Mouse (Mus musculus): ENCODE data around the gene Cd72. TPM values are rescaled to one million over a fixed set of nuclear protein-coding genes. Genes with fewer than 3 reads are reported as not detected.

The Cd72 gene
- polyA plus RNA-seq, 1 experiment = 0.14 TPM

DNA sequence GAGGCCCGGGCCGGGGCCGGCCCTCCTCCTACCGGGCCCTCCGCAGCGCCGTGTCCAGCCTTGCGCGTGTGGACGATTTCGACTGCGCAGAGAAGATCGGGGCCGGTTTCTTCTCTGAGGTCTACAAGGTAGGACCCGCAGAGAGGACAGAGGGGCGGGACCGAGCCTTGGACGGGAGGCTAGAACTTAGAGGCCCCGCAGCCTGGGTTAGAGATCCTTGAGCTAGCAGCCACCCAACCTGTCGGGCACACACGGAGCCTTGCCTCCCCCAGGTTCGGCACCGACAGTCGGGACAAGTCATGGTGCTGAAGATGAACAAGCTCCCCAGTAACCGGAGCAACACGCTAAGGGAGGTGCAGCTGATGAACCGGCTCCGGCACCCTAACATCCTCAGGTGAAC is 10.9 kb downstream of the Cd72 start:
- peak; percentile 34 for DNase-seq (ENCODE audit: low read depth)
- TF ChIP-seq CTCF (IDR thresholded peaks at IDR 0.05; ENCODE audit: borderline replicate concordance, extremely low read depth, insufficient read depth, insufficient read length) = no peak
- no peak for TF ChIP-seq POLR2A (IDR thresholded peaks at IDR 0.05; ENCODE audit: borderline replicate concordance, extremely low read depth, insufficient read depth, insufficient read length, poor library complexity, severe bottlenecking)

DNA sequence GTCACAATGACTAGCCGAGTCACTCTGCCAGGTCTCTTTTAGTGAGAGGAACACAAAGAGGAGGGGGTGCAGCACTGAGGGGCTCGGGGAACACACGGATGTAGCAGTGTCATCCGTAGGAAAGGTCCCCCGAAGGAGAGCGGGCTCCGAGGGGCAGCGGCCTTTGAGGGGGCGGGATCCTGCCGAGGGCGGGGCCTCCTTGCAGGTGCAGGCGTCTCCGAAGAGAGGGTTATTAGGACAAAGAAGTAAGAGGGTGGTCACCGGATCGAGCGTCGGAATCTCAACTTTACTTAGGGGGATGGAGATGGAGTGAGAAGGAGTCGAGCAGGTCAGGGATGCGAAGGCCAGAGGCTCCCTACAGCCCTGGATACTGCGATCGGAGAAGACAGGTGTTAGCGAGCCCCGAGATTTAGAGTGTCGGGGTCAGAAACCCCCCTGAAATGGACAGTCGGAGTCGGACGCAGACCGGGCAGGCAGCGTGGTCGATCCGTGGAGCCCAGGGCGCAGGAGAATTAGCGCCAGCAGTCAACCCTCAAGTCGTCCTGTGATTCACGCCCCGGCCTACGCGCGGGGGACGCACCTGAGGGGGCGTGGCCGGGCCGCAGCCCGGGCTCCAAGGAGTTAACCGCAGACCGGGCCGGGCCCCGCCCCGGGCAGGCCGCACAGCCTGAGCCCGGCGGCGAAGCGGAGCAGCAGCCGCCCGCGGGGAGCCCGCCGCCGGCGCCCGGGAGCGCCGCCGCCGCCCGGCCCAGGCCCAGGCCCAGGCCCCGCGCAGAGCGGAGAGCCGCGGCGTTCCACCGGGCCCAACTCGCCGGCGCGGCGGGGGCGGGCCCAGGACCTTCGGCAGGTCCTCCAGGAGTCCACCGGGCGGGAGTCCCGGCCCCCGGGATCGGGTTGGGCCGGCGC is 11.7 kb downstream of the Cd72 start:
- peak; percentile 87 for DNase-seq (ENCODE audit: low read depth)
- TF ChIP-seq POLR2A (IDR thresholded peaks at IDR 0.05; ENCODE audit: borderline replicate concordance, extremely low read depth, insufficient read depth, insufficient read length, poor library complexity, severe bottlenecking) = peak; percentile 44; the same call in 1 of the 2 replicates
- TF ChIP-seq CTCF (IDR thresholded peaks at IDR 0.05; ENCODE audit: borderline replicate concordance, extremely low read depth, insufficient read depth, insufficient read length) = no peak

DNA sequence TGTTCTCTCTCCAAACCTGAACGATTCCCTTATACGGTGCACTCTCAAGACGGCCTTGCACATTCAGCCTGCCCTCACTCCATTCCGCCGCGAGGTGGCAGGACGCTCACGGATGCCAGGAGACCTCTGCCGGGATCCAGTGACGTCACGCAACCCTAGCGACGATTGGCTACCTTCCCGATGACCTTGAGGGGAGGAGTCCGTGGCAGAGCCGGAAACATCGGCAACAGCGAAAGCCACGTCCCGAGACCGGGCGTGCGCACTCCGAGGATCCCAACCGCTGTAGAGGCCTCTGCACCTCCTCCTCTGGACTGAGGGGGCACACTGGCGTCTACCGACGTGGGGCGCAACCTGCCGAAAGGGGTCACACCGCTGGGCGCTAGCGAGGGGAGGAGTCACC is 12.4 kb downstream of the Cd72 start:
- peak; percentile 87 for TF ChIP-seq CTCF (IDR thresholded peaks at IDR 0.05; ENCODE audit: borderline replicate concordance, extremely low read depth, insufficient read depth, insufficient read length)
- TF ChIP-seq POLR2A (IDR thresholded peaks at IDR 0.05; ENCODE audit: borderline replicate concordance, extremely low read depth, insufficient read depth, insufficient read length, poor library complexity, severe bottlenecking) = peak; percentile 81; the same call in 1 of the 2 replicates
- peak; percentile 100 for DNase-seq (ENCODE audit: low read depth)

DNA sequence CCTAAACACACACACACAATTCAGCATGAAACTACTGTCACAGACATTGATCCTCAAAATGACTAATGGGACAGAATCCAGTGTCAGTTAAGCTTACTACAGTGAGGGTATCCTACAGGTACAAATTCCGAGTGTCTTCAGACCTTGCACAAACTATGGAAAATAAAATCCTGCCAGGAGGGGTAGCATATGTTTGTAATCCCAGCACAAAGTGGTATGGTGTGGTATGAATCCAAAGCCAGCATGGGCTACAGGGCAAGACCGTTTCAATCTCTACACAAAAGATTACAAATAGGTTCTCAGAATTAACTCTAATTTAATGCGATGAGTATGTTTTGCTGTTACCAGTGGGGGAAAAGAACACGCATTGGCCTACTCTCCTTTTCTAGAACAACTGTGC is 12.8 kb downstream of the Cd72 start, which contains the start of gene Tesk1:
Tesk1 (plus strand) TSS at position 301 of the 400 bp plus-strand sequence.
- DNase-seq (ENCODE audit: low read depth) = no peak
- TF ChIP-seq CTCF (IDR thresholded peaks at IDR 0.05; ENCODE audit: borderline replicate concordance, extremely low read depth, insufficient read depth, insufficient read length) = no peak
- TF ChIP-seq POLR2A (IDR thresholded peaks at IDR 0.05; ENCODE audit: borderline replicate concordance, extremely low read depth, insufficient read depth, insufficient read length, poor library complexity, severe bottlenecking) = no peak

DNA sequence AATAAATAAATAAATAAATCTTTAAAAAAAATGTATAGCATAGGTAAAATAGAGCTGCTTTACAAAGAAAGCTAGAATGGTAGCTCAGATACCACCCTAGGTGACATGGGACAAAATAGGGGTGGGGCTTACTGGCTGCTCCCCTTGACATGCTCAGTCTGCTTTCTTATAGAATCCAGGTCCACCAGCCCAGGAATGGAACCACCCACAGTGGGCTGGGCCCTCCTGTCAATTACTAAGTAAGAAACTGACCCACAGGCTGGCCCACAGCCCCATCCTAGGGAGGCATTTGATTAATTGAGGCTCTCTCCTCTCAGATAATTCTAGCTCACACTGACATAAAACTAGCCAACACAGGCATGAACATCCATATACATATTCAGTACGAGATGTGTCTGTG is 21.6 kb downstream of the Cd72 start:
- no peak for DNase-seq (ENCODE audit: low read depth)
- TF ChIP-seq POLR2A (IDR thresholded peaks at IDR 0.05; ENCODE audit: borderline replicate concordance, extremely low read depth, insufficient read depth, insufficient read length, poor library complexity, severe bottlenecking) (no peak), CTCF (IDR thresholded peaks at IDR 0.05; ENCODE audit: borderline replicate concordance, extremely low read depth, insufficient read depth, insufficient read length) (no peak)

DNA sequence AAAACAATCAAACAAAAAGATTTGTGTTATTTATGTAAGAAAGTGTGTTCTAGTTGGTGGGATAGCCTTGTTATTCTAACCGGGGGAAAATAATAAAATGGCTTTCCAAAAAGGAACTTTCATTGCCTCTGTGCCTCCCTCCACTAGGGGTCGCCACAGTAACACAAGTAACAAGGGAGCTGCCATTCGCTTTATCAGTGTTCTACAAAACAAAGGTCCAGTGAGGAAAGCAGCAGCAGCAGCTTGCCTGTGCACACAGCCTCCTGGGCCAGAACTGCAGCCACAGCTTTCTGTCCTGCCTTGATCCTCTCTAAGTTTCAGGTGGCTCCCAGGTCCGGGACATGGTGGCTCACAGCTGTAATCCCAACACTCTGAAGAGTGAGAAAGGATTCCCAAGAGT is 22.7 kb downstream of the Cd72 start:
- peak; percentile 96 for DNase-seq (ENCODE audit: low read depth)
- peak; percentile 89; the same call in 1 of the 2 replicates for TF ChIP-seq CTCF (IDR thresholded peaks at IDR 0.05; ENCODE audit: borderline replicate concordance, extremely low read depth, insufficient read depth, insufficient read length)
- no peak for TF ChIP-seq POLR2A (IDR thresholded peaks at IDR 0.05; ENCODE audit: borderline replicate concordance, extremely low read depth, insufficient read depth, insufficient read length, poor library complexity, severe bottlenecking)

DNA sequence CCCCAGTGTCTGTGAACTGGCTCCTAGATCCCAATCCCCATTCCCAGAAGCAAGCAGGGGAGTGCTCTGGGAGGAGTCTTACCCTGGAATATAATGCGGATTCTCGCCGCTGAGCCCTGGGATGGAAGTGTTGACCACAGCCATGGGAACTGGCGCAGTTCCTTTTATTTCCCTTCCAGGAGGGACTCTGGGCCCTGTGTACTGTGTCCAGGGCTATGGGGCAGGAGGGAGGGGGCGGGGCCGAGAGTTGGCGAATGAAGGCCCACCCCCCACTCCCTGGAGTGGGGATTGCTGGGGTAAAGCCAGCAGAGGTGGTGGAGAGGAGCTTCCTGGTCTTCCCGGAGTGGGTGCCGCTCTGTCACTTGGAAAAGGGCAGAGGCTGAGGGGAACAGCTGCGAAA is 25.5 kb downstream of the Cd72 start, which contains the start of gene Fam166b:
Fam166b (minus strand) TSS at position 189 of the 400 bp plus-strand sequence.
- TF ChIP-seq CTCF (IDR thresholded peaks at IDR 0.05; ENCODE audit: borderline replicate concordance, extremely low read depth, insufficient read depth, insufficient read length) (no peak), POLR2A (IDR thresholded peaks at IDR 0.05; ENCODE audit: borderline replicate concordance, extremely low read depth, insufficient read depth, insufficient read length, poor library complexity, severe bottlenecking) (no peak)
- DNase-seq (ENCODE audit: low read depth) = peak; percentile 35

DNA sequence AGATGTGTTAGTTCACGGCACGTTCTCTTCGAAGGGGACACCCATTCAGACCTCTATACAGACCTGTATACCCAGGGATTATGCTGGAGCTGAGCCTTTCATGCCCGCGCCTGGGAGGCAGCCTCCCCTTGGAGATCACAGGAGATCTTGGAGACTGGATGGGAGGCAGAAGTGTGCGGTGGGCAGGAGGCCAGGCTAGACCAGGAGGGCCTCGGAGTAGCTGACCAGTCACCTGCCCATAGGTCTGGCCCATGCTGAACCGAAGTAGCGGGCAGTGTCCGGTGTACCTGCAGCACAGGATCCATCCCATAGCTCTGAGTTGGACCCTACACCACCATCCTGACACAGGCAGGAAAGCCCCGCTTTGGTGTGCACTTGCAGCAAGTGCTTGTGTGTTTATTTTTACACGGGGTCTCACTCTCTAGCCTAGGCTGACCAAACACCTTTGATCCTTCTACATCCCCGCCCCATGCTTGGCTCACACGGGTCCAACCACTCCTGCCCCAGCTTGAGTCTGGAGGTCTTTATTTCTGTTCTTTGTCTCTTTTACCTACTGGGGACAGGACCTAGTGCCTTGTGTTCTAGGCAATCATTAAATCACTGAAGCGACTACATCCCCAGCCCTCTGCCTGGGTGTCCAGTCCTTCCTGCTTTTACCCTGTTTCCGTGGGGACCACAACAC is 26.1 kb downstream of the Cd72 start:
- TF ChIP-seq POLR2A (IDR thresholded peaks at IDR 0.05; ENCODE audit: borderline replicate concordance, extremely low read depth, insufficient read depth, insufficient read length, poor library complexity, severe bottlenecking) = no peak
- no peak for TF ChIP-seq CTCF (IDR thresholded peaks at IDR 0.05; ENCODE audit: borderline replicate concordance, extremely low read depth, insufficient read depth, insufficient read length)
- peak; percentile 18 for DNase-seq (ENCODE audit: low read depth)

DNA sequence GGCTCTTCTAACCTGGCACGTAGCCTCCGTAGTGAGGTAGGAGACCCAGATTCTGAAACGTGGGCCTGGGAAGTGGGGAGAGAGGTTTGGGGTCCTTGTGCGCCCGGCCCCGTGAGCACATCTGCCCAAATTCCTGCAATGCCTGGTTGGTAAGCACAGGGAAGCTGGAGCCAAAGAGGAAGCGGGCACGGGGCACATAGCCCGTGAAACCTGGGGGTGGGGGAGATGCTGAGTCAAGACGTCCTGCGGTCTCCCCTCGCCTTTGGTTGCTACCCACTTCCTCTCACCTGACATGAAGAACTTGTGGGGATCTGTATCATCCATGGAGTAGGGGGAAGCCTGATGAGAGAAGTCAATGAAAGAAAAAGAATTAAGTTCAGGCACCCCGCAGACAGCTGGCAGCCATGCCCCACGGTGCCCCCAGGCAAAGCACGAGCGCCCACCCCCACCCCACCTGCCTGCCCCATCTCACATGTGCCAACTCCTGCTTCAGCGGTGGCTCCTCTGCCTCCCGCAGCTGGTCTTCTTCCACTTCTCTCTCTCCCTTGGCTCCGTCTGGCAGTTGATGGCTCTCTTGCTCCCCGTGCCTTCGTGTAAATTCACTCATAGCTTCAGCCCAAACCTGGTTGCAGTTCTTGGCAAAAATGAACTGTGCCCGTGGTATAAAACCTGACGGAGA is 26.8 kb downstream of the Cd72 start:
- DNase-seq (ENCODE audit: low read depth) = peak; percentile 29
- TF ChIP-seq CTCF (IDR thresholded peaks at IDR 0.05; ENCODE audit: borderline replicate concordance, extremely low read depth, insufficient read depth, insufficient read length) = no peak
- no peak for TF ChIP-seq POLR2A (IDR thresholded peaks at IDR 0.05; ENCODE audit: borderline replicate concordance, extremely low read depth, insufficient read depth, insufficient read length, poor library complexity, severe bottlenecking)

DNA sequence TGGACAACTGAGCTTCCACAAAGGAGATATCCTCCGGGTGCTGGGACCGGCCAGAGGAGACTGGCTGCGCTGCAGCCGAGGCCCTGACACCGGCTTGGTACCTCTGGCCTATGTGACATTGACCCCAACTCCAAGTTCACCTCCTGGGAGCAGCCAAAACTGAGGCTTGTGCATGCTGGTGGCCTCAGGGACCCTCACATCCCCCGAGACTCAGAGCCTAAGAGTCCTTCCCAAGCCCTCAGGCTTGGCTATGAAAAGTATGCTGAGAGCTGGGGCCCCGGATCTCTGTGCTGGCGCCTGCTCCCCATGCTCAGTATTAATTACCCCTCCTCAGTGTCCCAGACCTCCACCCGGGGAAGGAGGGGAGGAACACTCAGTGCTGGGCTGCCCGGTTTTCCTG is 27.9 kb downstream of the Cd72 start:
- DNase-seq (ENCODE audit: low read depth) = no peak
- TF ChIP-seq CTCF (IDR thresholded peaks at IDR 0.05; ENCODE audit: borderline replicate concordance, extremely low read depth, insufficient read depth, insufficient read length) (no peak), POLR2A (IDR thresholded peaks at IDR 0.05; ENCODE audit: borderline replicate concordance, extremely low read depth, insufficient read depth, insufficient read length, poor library complexity, severe bottlenecking) (no peak)
